In the genomic region with DNA sequence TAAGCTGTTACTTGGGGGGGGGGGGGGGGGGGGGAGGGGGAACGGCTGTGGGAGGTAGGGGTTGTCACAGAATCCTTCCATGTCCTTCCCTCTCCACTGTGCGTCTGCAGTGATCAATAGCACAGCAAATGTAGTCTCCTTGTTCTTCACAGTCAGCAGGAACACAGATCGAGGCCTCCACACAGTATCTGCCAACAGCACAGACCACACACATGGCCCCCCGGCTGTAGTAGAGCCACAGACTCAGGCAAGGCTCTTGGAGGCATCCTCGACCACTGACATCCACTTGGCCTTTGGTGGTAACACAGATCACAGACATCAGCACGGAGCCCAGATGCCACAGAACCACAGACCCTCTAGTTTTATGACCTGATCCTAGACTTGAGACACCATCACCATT, we compare ENCODE assay signal across 36 mouse cellular contexts. TPM values are rescaled to one million over a fixed set of nuclear protein-coding genes. Genes with fewer than 3 reads are reported as not detected.
"Had no signal": no experiment of that assay in that cellular context is flagged by ENCODE, and none has a peak within 500 bp of the region (broad histone marks: within the 10 kb centered on the region; RNA-seq: fewer than 3 reads in every experiment).

No protein-coding gene starts in this region.

RNA-seq across cellular contexts. Expression of a gene that starts 29.0 kb away (rescaled TPM):
- total RNA-seq: gastrocnemius, adult 2 months; gastrocnemius, postnatal 10 days; gastrocnemius, postnatal 4 days; granulocyte monocyte progenitor cell, adult 5-6 weeks; heart, postnatal 25 days; layer of hippocampus, adult 18-20 months; layer of hippocampus, postnatal 36 days; left cerebral cortex, adult 18-20 months; left cerebral cortex, postnatal 10 days had no signal
- polyA plus RNA-seq: forebrain, embryonic 15.5 days; frontal cortex, adult 2 months; heart, embryonic 10.5 days; heart, embryonic 12.5 days; heart, embryonic 14.5 days; heart, embryonic 16.5 days; hindbrain, embryonic 10.5 days; inflammation-experienced regulatory T-cells, adult 6 months; intestine, embryonic 15.5 days; intestine, postnatal 0 days; kidney, embryonic 14.5 days; kidney, postnatal 0 days; large intestine, adult 2 months; limb, embryonic 11.5 days; limb, embryonic 13.5 days; limb, embryonic 15.5 days had no signal

RNA-seq across cellular contexts. Expression of a gene that starts 47.4 kb away (rescaled TPM):
- total RNA-seq: gastrocnemius, adult 2 months; gastrocnemius, postnatal 10 days; gastrocnemius, postnatal 25 days; gastrocnemius, postnatal 4 days; granulocyte monocyte progenitor cell, adult 5-6 weeks; heart, adult 18-20 months; heart, adult 8-10 months; heart, postnatal 10 days; heart, postnatal 25 days; heart, postnatal 4 days; layer of hippocampus, adult 18-20 months; layer of hippocampus, adult 8-10 months; layer of hippocampus, postnatal 14 days; layer of hippocampus, postnatal 36 days; left cerebral cortex, adult 18-20 months; left cerebral cortex, adult 8-10 months; left cerebral cortex, postnatal 10 days; left cerebral cortex, postnatal 25 days; left cerebral cortex, postnatal 4 days had no signal
- polyA plus RNA-seq: forebrain, embryonic 15.5 days; frontal cortex, adult 2 months; heart, embryonic 10.5 days; heart, embryonic 12.5 days; heart, embryonic 14.5 days; heart, embryonic 16.5 days; hindbrain, embryonic 10.5 days; hindbrain, embryonic 12.5 days; inflammation-experienced regulatory T-cells, adult 6 months; intestine, embryonic 15.5 days; intestine, postnatal 0 days; kidney, embryonic 14.5 days; kidney, postnatal 0 days; large intestine, adult 2 months; limb, embryonic 11.5 days; limb, embryonic 13.5 days; limb, embryonic 15.5 days had no signal

RNA-seq across cellular contexts. Expression of a gene that starts 58.4 kb away (rescaled TPM):
- total RNA-seq: gastrocnemius, adult 2 months; gastrocnemius, postnatal 10 days; gastrocnemius, postnatal 25 days; gastrocnemius, postnatal 4 days; granulocyte monocyte progenitor cell, adult 5-6 weeks; heart, adult 18-20 months; heart, adult 8-10 months; heart, postnatal 10 days; heart, postnatal 25 days; heart, postnatal 4 days; layer of hippocampus, adult 18-20 months; layer of hippocampus, adult 8-10 months; layer of hippocampus, postnatal 14 days; layer of hippocampus, postnatal 36 days; left cerebral cortex, adult 18-20 months; left cerebral cortex, adult 8-10 months; left cerebral cortex, postnatal 10 days; left cerebral cortex, postnatal 25 days; left cerebral cortex, postnatal 4 days had no signal
- polyA plus RNA-seq: forebrain, embryonic 15.5 days; frontal cortex, adult 2 months; heart, embryonic 10.5 days; heart, embryonic 12.5 days; heart, embryonic 14.5 days; heart, embryonic 16.5 days; hindbrain, embryonic 10.5 days; hindbrain, embryonic 12.5 days; inflammation-experienced regulatory T-cells, adult 6 months; intestine, embryonic 15.5 days; intestine, postnatal 0 days; kidney, embryonic 14.5 days; kidney, postnatal 0 days; large intestine, adult 2 months; limb, embryonic 11.5 days; limb, embryonic 13.5 days; limb, embryonic 15.5 days had no signal
